In genomic region chr4:139091478-139092355, GRCm38 (mm10) we compare ENCODE assay signal across 8 mouse cellular contexts. TPM values are rescaled to one million over a fixed set of nuclear protein-coding genes. Genes with fewer than 3 reads are reported as not detected.
DNase-seq lines count a peak whose midpoint lies in the region; ATAC-seq and TF ChIP-seq lines count a peak whose summit lies in the region.

No protein-coding gene starts in this region.

- no peak; the same call in 1 of the 2 replicates for ATAC-seq in megakaryocyte progenitor cell, adult 5-6 weeks (replicated peaks; ENCODE audit: poor library complexity)

- H3K4me3 ChIP-seq in gastrocnemius, adult 2 months, result peak overlapping the region; percentile 94
- peak overlapping the region; percentile 61 for H3K4me3 ChIP-seq in limb, embryonic 10.5 days

- peaks cover 34% of the 10 kb centered on the region for H3K4me1 ChIP-seq in limb, embryonic 10.5 days

- 3% methylated on average over 28 of the region's 28 CpGs for WGBS in limb, embryonic 10.5 days

- intact Hi-C loops in gastrocnemius, adult 2 months (cut with DNase I), result no loop called here
- intact Hi-C loops in gastrocnemius, postnatal 36 days (cut with DNase I), result loop anchor here (5.0 kb wide), 1 partner anchor 101 kb away; the partner anchor contains the start of gene Capzb

- peak overlapping the region; percentile 91 for H3K27ac ChIP-seq in gastrocnemius, adult 2 months
- peak overlapping the region; percentile 84 for H3K27ac ChIP-seq in limb, embryonic 10.5 days

- no peaks in the 10 kb centered on the region for H3K9me3 ChIP-seq in limb, embryonic 10.5 days (replicated peaks)

- no peak for TF ChIP-seq CTCF in gastrocnemius, adult 2 months (IDR thresholded peaks at IDR 0.05)

- H3K36me3 ChIP-seq in limb, embryonic 10.5 days, result no peaks in the 10 kb centered on the region

- DNase-seq in gastrocnemius, adult 2 months, result peak; percentile 74
- no peak for DNase-seq in gastrocnemius, postnatal 36 days
- peak; percentile 32 for DNase-seq in adrenal gland, postnatal 25 days
- DNase-seq in gastrocnemius, postnatal 4 days (ENCODE audit: low spot score in 2 of 2), result peak; percentile 52 to 71
- peak; percentile 76 for DNase-seq in limb, embryonic 10.5 days (ENCODE audit: low spot score)
- DNase-seq in neural tube, embryonic 10.5 days (ENCODE audit: extremely low spot score, low spot score), result peak; percentile 65
- DNase-seq in urinary bladder, postnatal 10 days (ENCODE audit: low spot score), result no peak

- H3K27me3 ChIP-seq in limb, embryonic 10.5 days (ENCODE audit: low read depth, poor library complexity, severe bottlenecking), result peaks cover 87% of the 10 kb centered on the region

RNA-seq across cellular contexts. Expression of gene Nbl1, which starts 1.1 kb away (rescaled TPM):
- 10 to 100 TPM; 19.9 to 40.8 TPM for total RNA-seq in gastrocnemius, adult 2 months (2021)
- total RNA-seq in gastrocnemius, postnatal 36 days (2021), result 10 to 100 TPM; 22.6 to 22.8 TPM
- 20.3 and 21.4 TPM in 2 replicates for total RNA-seq in adrenal gland, postnatal 25 days (2021)
- total RNA-seq in gastrocnemius, postnatal 4 days (2021), result 10 to 100 TPM; 68.5 to 74.4 TPM
- 12.5 and 28.7 TPM in 2 replicates for polyA plus RNA-seq in limb, embryonic 10.5 days (2016; fragmentation: Nextera tagmentation; extraction: Ambion mirVana)
- total RNA-seq in megakaryocyte progenitor cell, adult 5-6 weeks (2015), result not detected in 2 replicates
- not detected in 2 replicates for total RNA-seq in megakaryocyte progenitor cell, adult 5-6 weeks (2017)

RNA-seq across cellular contexts. Expression of gene Htr6, which starts 16.3 kb away (rescaled TPM):
- total RNA-seq in gastrocnemius, adult 2 months (2021), result not detected
- total RNA-seq in gastrocnemius, postnatal 36 days (2021), result not detected
- total RNA-seq in adrenal gland, postnatal 25 days (2021), result 0.33 and 0.52 TPM in 2 replicates
- total RNA-seq in gastrocnemius, postnatal 4 days (2021), result not detected
- polyA plus RNA-seq in limb, embryonic 10.5 days (2016; fragmentation: Nextera tagmentation; extraction: Ambion mirVana), result not detected in 2 replicates
- total RNA-seq in megakaryocyte progenitor cell, adult 5-6 weeks (2015), result not detected in 2 replicates
- total RNA-seq in megakaryocyte progenitor cell, adult 5-6 weeks (2017), result not detected in 2 replicates

RNA-seq across cellular contexts. Expression of gene Minos1, which starts 39.2 kb away (rescaled TPM):
- total RNA-seq in gastrocnemius, adult 2 months (2021), result 100 to 1,000 TPM; 304 to 430 TPM
- 100 to 1,000 TPM; 353 to 374 TPM for total RNA-seq in gastrocnemius, postnatal 36 days (2021)
- total RNA-seq in adrenal gland, postnatal 25 days (2021), result 347 and 389 TPM in 2 replicates
- 100 to 1,000 TPM; 344 to 382 TPM for total RNA-seq in gastrocnemius, postnatal 4 days (2021)
- polyA plus RNA-seq in limb, embryonic 10.5 days (2016; fragmentation: Nextera tagmentation; extraction: Ambion mirVana), result 393 and 402 TPM in 2 replicates
- 517 and 531 TPM in 2 replicates for total RNA-seq in megakaryocyte progenitor cell, adult 5-6 weeks (2015)
- total RNA-seq in megakaryocyte progenitor cell, adult 5-6 weeks (2017), result 167 and 172 TPM in 2 replicates

Comparison
In these comparisons a context has a peak if more than half of its experiments do, and no peak if none do; other contexts are left out.
1. DNase-seq: peak in gastrocnemius, adult 2 months (single experiment), adrenal gland, postnatal 25 days (single experiment), gastrocnemius, postnatal 4 days (2 of 2), limb, embryonic 10.5 days (single experiment) and neural tube, embryonic 10.5 days (single experiment); none in gastrocnemius, postnatal 36 days (0 of 2) and urinary bladder, postnatal 10 days (single experiment).
2. RNA of gene Nbl1, which starts 1.1 kb away (total RNA-seq): 68.5 to 74.4 TPM in gastrocnemius, postnatal 4 days, 19.9 to 40.8 TPM in gastrocnemius, adult 2 months, 22.6 to 22.8 TPM in gastrocnemius, postnatal 36 days and 20.3 to 21.4 TPM in adrenal gland, postnatal 25 days; not detected in megakaryocyte progenitor cell, adult 5-6 weeks; every median in the first group is over 10 times any median in the second.